Mouse (Mus musculus) forebrain, embryonic 14.5 days (tissue): ENCODE results near the gene Gnptab. TPM values are rescaled to one million over a fixed set of nuclear protein-coding genes. Genes with fewer than 3 reads are reported as not detected.
A peak's percentile ranks its signal among the peaks of the same experiment; 100 is the strongest.

Experiments used
- ATAC-seq: fragments of 200-750 bp; cut with Nextera tagmentation; 2 replicates; pipeline ENCODE4 v1.8.0; 2017; ENCODE audit warnings: mild to moderate bottlenecking, moderate library complexity
- DNase-seq: peaks from one replicate; pipeline ENCODE4 v3.0.0-alpha.2; 2015; ENCODE audit warnings: low spot score
- H3K27ac ChIP-seq: fragments of 300-500 bp; sonication (generic); 2 replicates; pipeline ENCODE4 v1.5.1; 2014; ENCODE audit warnings: low read depth, mild to moderate bottlenecking, control low read depth, low read length, moderate library complexity
- H3K27me3 ChIP-seq: fragments of 300-500 bp; sonication (generic); replicated peaks from 2 replicates; pipeline ENCODE4 v1.6.1; 2014; ENCODE audit warnings: low read length, control low read depth, mixed read lengths; ENCODE audit not compliant: control insufficient read depth, insufficient read depth
- H3K36me3 ChIP-seq: fragments of 300-500 bp; sonication (generic); 2 replicates; pipeline ENCODE4 v1.6.1; 2014; ENCODE audit warnings: low read length, control low read depth; ENCODE audit not compliant: control insufficient read depth, insufficient read depth
- H3K4me1 ChIP-seq: fragments of 300-500 bp; sonication (generic); 2 replicates; pipeline ENCODE4 v1.6.1; 2014; ENCODE audit warnings: antibody characterized with exemption, low read length, control low read depth; ENCODE audit not compliant: control insufficient read depth, insufficient read depth
- H3K4me2 ChIP-seq: fragments of 300-500 bp; sonication (generic); 2 replicates; pipeline ENCODE4 v1.6.1; 2014; ENCODE audit warnings: mild to moderate bottlenecking, control low read depth, low read length
- H3K4me3 ChIP-seq: fragments of 300-500 bp; sonication (generic); 2 replicates; pipeline ENCODE4 v1.5.1; 2014; ENCODE audit warnings: low read depth, low read length, control low read depth
- H3K9ac ChIP-seq: fragments of 300-500 bp; sonication (generic); 2 replicates; pipeline ENCODE4 v1.6.1; 2014; ENCODE audit warnings: mild to moderate bottlenecking, low read length, control low read depth, moderate library complexity
- H3K9me3 ChIP-seq: fragments of 300-500 bp; sonication (generic); replicated peaks from 2 replicates; pipeline ENCODE4 v1.6.1; 2016; ENCODE audit warnings: low read length, control low read depth, mixed read lengths; ENCODE audit not compliant: control insufficient read depth
- WGBS: fragments of 180-500 bp; shearing (Covaris S2); extraction: QIAGEN DNeasy Blood & Tissue Kit; methylation state at CpG from one replicate; pipeline ENCODE4 v1.1.7; 2014; 5-methylcytosine and 5-hydroxymethylcytosine counted together
- polyA plus RNA-seq: library from polyadenylated mRNA; unstranded; fragments of >200 nt; fragmentation: Nextera tagmentation; extraction: Ambion mirVana; gene quantifications from 2 replicates; pipeline ENCODE4 v1.2.1, GENCODE M21; 2014

The Gnptab gene
- polyA plus RNA-seq, 1 experiment from 2014 or later: 9.8 TPM

DNA sequence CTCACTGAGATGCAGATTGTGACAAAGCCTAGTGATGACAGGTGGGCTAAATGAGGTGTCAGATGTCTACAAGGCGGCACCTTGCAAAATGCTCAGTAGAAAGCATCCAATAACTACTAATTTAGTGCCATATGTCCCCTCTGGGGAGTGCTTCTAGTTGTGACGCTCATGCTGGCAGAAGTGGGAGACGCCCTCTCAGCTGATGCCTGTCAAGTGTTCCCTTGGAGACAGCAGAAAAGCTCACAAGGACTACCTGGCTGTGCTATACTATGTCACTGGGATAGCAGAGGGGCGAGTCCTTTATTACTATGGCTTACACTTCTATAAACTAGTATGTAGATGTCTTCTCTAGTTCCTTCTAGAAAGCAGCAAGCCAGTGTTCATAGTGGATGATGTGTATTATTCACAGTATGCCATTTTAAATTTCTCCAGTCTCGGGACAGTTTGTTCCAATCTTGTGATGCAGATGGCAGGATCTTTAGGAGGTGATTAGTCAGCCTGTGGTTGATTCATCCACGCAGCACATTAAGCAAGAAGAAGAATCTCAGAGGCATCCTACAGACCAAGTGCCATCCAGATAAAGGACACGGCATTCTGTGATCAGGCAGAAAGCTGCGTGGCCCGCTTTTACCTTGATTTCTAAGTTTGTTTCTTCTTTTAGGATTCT lies 13.4 kb downstream of the Gnptab start:
- no peaks in the 10 kb centered on the region for H3K27me3 ChIP-seq
- no peak overlapping the region for H3K27ac ChIP-seq
- whole genome bisulfite sequencing: 85% methylated on average over 9 of the region's 9 CpGs

DNA sequence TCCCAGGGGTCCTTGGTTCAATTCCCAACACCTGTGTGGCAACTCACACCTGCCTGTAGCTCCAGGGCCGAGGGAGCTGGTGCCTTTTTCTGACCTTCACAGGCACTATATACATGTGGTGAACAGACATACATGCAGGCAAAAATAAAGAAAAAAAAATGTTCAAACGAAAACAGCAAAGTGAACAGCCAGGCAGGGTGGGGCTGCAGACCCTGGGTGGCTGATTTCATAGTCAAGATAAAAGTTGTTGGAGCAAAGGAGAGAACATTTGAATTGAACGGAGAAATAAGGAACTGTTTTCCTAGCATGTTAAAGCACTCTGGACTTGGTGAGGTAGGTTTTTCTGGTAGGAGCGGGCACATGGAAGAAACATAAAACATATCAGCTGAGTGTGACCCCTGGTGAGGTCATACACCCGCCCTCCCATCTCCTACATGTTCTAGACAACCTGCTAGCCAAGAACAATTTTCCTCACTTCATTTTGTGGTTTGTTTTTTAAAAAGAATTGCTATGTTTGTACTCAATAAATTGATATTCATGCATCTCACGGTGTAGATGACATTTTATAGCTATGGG lies 19.8 kb downstream of the Gnptab start:
- H3K27ac ChIP-seq: no peak overlapping the region
- ATAC-seq (no peak), DNase-seq (no peak)
- 89% methylated on average over 6 of the region's 6 CpGs for WGBS
- H3K9ac ChIP-seq: no peak overlapping the region
- no peaks in the 10 kb centered on the region; the same call in 1 of the 2 replicates for H3K9me3 ChIP-seq
- H3K36me3 ChIP-seq: no peaks in the 10 kb centered on the region
- no peaks in the 10 kb centered on the region for H3K27me3 ChIP-seq
- no peaks in the 10 kb centered on the region for H3K4me1 ChIP-seq
- no peak overlapping the region for H3K4me3 ChIP-seq
- no peak overlapping the region for H3K4me2 ChIP-seq

More for the DNA sequence above, 13.4 kb downstream of the Gnptab start:
- no peaks in the 10 kb centered on the region for H3K9me3 ChIP-seq
- no peak overlapping the region for H3K9ac ChIP-seq
- ATAC-seq (peak; percentile 52), DNase-seq (peak; percentile 29)
- H3K4me1 ChIP-seq: no peaks in the 10 kb centered on the region
- H3K36me3 ChIP-seq: no peaks in the 10 kb centered on the region
- no peak overlapping the region for H3K4me3 ChIP-seq
- no peak overlapping the region for H3K4me2 ChIP-seq

DNA sequence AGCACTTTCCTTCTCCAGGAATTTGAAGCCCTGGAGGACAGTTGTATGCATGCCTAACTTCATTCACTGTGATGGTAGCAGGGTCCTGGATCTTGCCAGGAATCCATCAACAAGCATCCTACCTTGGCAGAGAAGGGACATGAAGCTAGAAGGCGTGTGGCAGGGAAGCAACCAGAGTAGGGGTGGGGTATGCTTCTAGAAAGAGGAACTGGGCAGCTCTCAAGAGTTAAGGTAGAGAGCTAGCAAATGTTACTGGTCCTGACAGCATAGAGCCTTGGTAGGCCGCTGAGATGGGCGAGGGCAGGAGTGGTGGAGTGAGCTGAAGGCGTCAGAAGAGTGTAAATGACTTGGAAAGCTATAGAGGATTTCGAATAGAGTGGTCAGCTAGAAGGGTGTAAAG lies 20.3 kb downstream of the Gnptab start:
- DNase-seq: no peak
- no peak for ATAC-seq

DNA sequence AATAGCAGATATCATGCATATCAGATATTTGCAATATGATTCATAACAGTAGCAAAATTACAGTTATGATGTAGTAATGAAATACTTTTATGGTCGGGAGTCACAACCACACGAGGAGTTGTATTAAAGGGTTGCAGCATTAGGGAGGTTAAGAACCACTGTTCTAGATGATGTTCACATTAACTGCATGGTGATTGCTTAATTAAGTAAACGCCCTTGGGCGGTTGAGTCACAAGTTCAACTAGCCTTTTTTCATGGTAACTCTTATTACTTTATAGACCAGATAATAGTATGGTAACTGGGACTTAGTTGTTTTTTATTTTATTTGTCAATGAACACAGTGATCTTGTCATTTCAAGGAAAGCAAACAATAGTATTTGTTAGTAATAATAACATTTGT lies 24.1 kb downstream of the Gnptab start:
- no peak for DNase-seq
- H3K36me3 ChIP-seq: no peaks in the 10 kb centered on the region
- no peak overlapping the region for H3K9ac ChIP-seq
- ATAC-seq: no peak
- WGBS: 97% methylated on average over 4 of the region's 4 CpGs
- no peaks in the 10 kb centered on the region for H3K4me1 ChIP-seq
- H3K27me3 ChIP-seq: no peaks in the 10 kb centered on the region
- no peaks in the 10 kb centered on the region; the same call in 1 of the 2 replicates for H3K9me3 ChIP-seq
- no peak overlapping the region for H3K27ac ChIP-seq
- H3K4me2 ChIP-seq: no peak overlapping the region
- H3K4me3 ChIP-seq: no peak overlapping the region

More for the DNA sequence above, 20.3 kb downstream of the Gnptab start:
- no peak overlapping the region for H3K9ac ChIP-seq
- no peak overlapping the region for H3K4me3 ChIP-seq
- 92% methylated on average over 5 of the region's 5 CpGs for WGBS
- no peaks in the 10 kb centered on the region for H3K36me3 ChIP-seq
- no peaks in the 10 kb centered on the region; the same call in 1 of the 2 replicates for H3K9me3 ChIP-seq
- no peaks in the 10 kb centered on the region for H3K4me1 ChIP-seq
- no peak overlapping the region for H3K27ac ChIP-seq
- H3K4me2 ChIP-seq: no peak overlapping the region
- no peaks in the 10 kb centered on the region for H3K27me3 ChIP-seq

DNA sequence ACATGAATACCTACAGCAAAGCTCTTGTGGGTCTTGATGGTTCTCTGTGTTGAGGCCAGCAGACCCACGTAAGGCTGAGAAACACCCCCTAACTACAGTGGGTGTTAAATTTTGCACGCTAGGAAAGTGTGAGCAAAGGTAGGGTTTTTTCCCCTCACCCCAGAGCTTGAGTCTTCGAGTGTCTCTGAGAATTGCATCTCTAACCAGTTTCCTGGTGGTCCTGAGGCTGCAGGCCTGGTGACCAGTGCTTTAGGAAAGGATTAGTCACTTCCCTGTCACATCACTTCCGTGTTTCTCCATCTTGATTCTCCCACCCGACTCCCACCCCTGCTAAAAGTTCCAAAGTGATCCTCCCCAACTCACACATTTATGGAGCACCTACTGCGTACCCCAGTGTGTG lies 25.3 kb downstream of the Gnptab start:
- no peak for ATAC-seq
- Histone ChIP-seq H3K4me1 (no peaks in the 10 kb centered on the region), H3K4me3 (no peak overlapping the region), H3K4me2 (no peak overlapping the region), H3K27ac (no peak overlapping the region), H3K9me3 (no peaks in the 10 kb centered on the region; the same call in 1 of the 2 replicates), H3K9ac (no peak overlapping the region), H3K27me3 (no peaks in the 10 kb centered on the region), H3K36me3 (no peaks in the 10 kb centered on the region)
- no peak for DNase-seq
- 85% methylated on average over 6 of the region's 6 CpGs for WGBS

DNA sequence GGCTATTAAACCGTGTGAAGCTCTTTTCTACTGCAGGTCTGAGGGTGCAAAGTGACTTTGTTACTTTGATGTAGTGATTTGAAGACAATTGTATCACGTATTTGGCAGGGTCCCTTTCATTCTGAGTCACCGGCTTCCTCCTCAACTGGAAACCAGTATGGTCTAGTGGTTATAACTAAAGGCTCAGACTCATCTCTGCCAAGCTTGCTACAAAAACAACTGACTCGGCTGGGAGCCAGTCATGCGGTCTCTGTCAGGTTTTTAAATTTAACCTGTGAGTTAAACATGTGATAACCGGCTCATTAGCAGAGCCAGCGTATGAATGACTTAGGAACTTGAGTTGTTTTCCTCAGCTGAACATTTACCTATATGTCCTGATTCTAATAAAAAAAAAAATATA lies 26.9 kb downstream of the Gnptab start:
- Histone ChIP-seq H3K27me3 (no peaks in the 10 kb centered on the region), H3K9ac (no peak overlapping the region), H3K36me3 (no peaks in the 10 kb centered on the region), H3K4me3 (no peak overlapping the region), H3K27ac (no peak overlapping the region), H3K4me1 (no peaks in the 10 kb centered on the region), H3K4me2 (no peak overlapping the region), H3K9me3 (no peaks in the 10 kb centered on the region; the same call in 1 of the 2 replicates)
- DNase-seq: no peak
- no peak for ATAC-seq
- 81% methylated on average over 7 of the region's 7 CpGs for WGBS

DNA sequence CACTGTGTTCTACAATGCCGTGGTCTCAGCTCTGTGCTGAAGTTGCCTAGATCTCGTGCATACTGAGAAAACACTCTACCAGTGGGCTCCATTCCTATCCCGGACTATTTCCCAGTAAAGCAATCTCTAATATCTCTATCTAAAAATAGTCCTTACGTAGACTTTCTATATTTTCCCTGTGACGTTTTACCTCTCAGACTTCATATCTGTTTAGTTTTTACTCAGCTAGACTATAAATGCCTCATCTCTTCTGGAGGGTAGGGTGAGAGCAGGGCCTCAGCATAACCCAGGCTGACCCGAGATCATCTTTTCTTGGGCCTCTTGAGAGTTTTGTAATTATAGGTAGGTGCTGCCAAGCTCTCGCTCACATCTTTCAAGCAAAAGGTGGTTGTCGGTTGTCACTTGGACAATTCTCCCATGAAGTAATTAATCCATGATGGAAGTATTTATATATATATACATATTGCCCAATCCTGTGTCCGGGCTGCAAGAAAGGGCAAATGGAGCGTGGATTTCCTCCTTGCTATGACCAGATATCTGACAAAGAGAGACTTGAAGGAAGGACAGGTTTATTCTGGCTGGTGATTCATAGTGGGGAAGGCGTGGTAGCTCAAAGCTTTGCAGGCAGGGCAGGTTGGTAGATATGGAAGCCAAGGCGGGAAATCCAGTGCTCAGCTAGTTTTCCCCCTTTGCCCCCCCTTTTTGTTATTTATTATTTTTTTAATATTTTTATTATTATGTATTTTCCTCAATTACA lies 29.1 kb downstream of the Gnptab start:
- ATAC-seq: no peak

DNA sequence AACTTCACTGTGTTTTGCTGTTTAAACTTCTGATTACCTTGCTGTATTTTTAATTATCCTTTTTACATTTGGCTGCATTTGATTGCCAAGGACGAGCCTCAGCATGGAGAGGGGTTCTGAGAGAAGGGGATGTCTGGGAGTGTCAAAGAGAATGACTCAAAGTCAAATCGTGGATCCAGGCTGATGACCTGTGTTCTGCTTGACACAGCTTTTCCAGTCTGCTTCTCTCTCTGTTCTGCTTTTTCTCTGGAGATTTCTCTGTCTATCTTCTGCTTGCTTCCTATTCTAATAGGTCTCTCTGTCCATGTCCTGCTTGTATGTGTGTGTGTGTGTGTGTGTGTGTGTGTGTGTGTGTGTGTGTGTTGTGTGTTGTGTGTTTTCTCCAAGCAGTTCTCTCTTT lies 30.8 kb downstream of the Gnptab start:
- Histone ChIP-seq H3K27me3 (no peaks in the 10 kb centered on the region), H3K4me1 (no peaks in the 10 kb centered on the region), H3K4me2 (no peak overlapping the region), H3K9me3 (no peaks in the 10 kb centered on the region), H3K36me3 (no peaks in the 10 kb centered on the region), H3K9ac (no peak overlapping the region), H3K27ac (no peak overlapping the region), H3K4me3 (no peak overlapping the region)
- WGBS: 66% methylated on average over 2 of the region's 2 CpGs
- ATAC-seq: no peak
- no peak for DNase-seq

More for the DNA sequence above, 29.1 kb downstream of the Gnptab start:
- no peaks in the 10 kb centered on the region for H3K27me3 ChIP-seq
- no peak overlapping the region for H3K4me3 ChIP-seq
- no peak overlapping the region for H3K9ac ChIP-seq
- H3K36me3 ChIP-seq: no peaks in the 10 kb centered on the region
- H3K9me3 ChIP-seq: no peaks in the 10 kb centered on the region
- DNase-seq: no peak
- no peaks in the 10 kb centered on the region for H3K4me1 ChIP-seq
- 95% methylated on average over 12 of the region's 12 CpGs for WGBS
- no peak overlapping the region for H3K4me2 ChIP-seq
- H3K27ac ChIP-seq: no peak overlapping the region
